Mouse (Mus musculus) small intestine, adult 2 months (tissue): ENCODE data around the gene Ints11. TPM values are rescaled to one million over a fixed set of nuclear protein-coding genes. Genes with fewer than 3 reads are reported as not detected.

Source experiments
- H3K27ac ChIP-seq: fragments of 200-500 bp; 2 replicates; pipeline ENCODE4 v1.5.1; 2012; ENCODE audit warnings: low read depth, low read length, control low read depth, inconsistent platforms; ENCODE audit not compliant: insufficient read depth
- H3K27me3 ChIP-seq: fragments of 200-500 bp; 2 replicates; pipeline ENCODE4 v1.6.1; 2012; ENCODE audit warnings: mild to moderate bottlenecking, moderate library complexity, low read length, inconsistent platforms; ENCODE audit not compliant: control insufficient read depth, insufficient read depth
- H3K36me3 ChIP-seq: fragments of 200-500 bp; 2 replicates; pipeline ENCODE4 v1.6.1; 2012; ENCODE audit warnings: mild to moderate bottlenecking, low read length, control low read depth, inconsistent platforms; ENCODE audit not compliant: control insufficient read depth, insufficient read depth
- H3K4me1 ChIP-seq: fragments of 200-500 bp; 2 replicates; pipeline ENCODE4 v1.6.1; 2012; ENCODE audit warnings: low read length, inconsistent platforms, mixed read lengths; ENCODE audit not compliant: control insufficient read depth, insufficient read depth, insufficient read length
- H3K4me3 ChIP-seq: fragments of 200-500 bp; 2 replicates; pipeline ENCODE4 v1.5.1; 2012; ENCODE audit warnings: low read depth, mild to moderate bottlenecking, control low read depth, inconsistent platforms, low read length, moderate library complexity
- CTCF ChIP-seq: fragments of 200-500 bp; IDR thresholded peaks from 2 replicates; pipeline ENCODE4 v1.5.1; 2012; ENCODE audit warnings: low read depth, mild to moderate bottlenecking, control low read depth, inconsistent platforms, low read length, moderate library complexity, mixed read lengths; ENCODE audit not compliant: insufficient replicate concordance, insufficient read length; ENCODE audit errors: extremely low read depth
- POLR2A ChIP-seq: fragments of 200-500 bp; IDR thresholded peaks from 2 replicates; pipeline ENCODE4 v1.6.1; 2012; ENCODE audit warnings: low read depth, mild to moderate bottlenecking, control low read depth, inconsistent platforms, low read length, moderate library complexity
- WGBS: fragments of 180-500 bp; shearing (Covaris S2); methylation state at CpG from one replicate; pipeline ENCODE4 v1.1.7; 2018; 5-methylcytosine and 5-hydroxymethylcytosine counted together
- polyA plus RNA-seq: library from polyadenylated mRNA; depleted of rRNA; stranded (reverse); fragments of >200 nt; gene quantifications from 2 replicates; pipeline ENCODE4 v1.2.3, GENCODE M21; 2012; rRNA removed

The Ints11 gene
- polyA plus RNA-seq: 15.0 and 26.0 TPM in 2 replicates

DNA sequence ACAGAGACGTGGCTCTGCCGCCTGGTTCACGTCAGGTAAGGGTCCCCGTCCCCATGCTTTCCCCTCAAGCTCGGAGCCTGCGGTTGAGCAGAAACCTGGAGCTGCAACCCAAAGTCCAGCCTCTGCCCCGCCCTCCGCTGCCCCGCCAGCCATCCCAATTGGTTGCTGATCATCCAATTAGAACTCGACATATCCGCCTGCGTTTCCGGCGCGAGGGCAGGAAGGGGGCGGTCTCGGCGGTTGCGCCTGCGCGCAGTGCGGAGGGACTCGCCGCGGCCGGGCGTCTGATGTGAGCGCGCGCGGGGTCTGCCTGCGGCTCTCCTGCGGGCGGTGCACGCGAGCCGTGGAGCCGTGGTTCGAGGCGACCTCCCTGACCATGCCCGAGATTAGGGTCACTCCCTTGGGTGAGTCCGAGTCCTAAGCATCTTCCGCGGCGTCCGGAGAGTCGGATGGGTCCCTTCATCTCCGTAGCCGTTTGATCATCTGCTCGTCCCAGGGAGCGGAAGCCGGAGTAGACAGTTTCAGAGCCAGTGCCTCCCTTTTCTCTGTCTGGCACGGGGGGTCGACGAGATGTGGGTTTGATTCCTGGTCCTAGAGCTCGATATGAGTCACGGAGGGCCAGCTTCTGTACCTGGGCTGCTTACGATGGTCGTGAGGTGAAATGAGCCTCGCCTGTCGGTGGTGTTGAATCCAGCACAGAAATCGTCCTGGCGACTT lies at the start of gene Ints11, which contains the start of gene Cptp:
Gene Ints11 (plus strand): TSS at position 230 of the 717 bp plus-strand sequence.
Gene Cptp (minus strand): TSS at position 124 of the 717 bp plus-strand sequence.
- Histone ChIP-seq H3K4me1 (no peaks in the 10 kb centered on the region; the same call in 1 of the 2 replicates), H3K4me3 (peak within 1 kb of the TSS; percentile 92), H3K36me3 (peaks cover 29% of the 10 kb centered on the region), H3K27me3 (no peaks in the 10 kb centered on the region), H3K27ac (peak within 1 kb of the TSS; percentile 53)
- under 1% methylated on average over 63 of the region's 63 CpGs for WGBS
- TF ChIP-seq POLR2A (no peak; the same call in none of the 2 replicates), CTCF (no peak)

DNA sequence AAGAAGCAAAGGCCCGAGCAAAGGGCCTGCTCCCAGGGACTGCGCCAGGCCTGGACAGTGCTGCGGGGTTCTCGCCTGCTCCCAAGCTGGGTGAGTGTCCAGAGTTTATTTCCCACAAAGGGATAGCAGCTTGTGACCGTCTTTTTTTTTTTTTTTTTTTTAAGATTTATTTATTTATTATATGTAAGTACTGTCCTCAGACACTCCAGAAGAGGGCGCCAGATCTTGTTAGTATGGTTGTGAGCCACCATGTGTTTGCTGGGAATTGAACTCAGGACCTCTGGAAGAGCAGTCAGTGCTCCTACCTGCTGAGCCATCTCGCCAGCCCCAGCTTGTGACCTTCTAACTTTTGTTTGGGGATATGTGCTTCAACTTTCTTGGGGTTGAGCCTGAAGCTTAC lies 48.3 kb upstream of the Ints11 start:
- Histone ChIP-seq H3K4me3 (no peak overlapping the region), H3K36me3 (peaks cover 80% of the 10 kb centered on the region), H3K4me1 (no peaks in the 10 kb centered on the region), H3K27me3 (no peaks in the 10 kb centered on the region), H3K27ac (no peak overlapping the region)
- TF ChIP-seq CTCF: peak; percentile 39; the same call in 1 of the 2 replicates
- TF ChIP-seq POLR2A: no peak
- WGBS: 71% methylated on average over 7 of the region's 7 CpGs

DNA sequence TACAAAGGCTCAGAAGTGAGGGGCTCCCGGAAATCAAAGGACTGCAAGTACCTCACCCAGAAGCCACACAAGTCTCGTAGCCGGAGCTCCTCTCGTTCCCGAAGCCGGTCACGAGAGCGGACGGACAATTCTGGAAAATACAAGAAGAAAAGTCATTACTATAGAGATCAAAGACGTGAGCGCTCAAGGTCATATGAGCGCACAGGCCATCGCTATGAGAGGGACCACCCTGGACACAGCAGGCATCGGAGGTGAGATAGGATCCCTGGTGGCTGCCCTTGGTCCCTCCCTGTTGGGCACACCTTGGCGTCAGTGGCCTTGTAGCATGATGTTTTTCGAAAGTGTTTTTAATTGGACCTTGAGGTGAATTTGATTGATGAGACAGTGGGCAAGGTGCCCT lies 45.9 kb upstream of the Ints11 start:
- TF ChIP-seq CTCF: no peak
- TF ChIP-seq POLR2A: no peak
- Histone ChIP-seq H3K4me1 (no peaks in the 10 kb centered on the region), H3K4me3 (no peak overlapping the region), H3K27me3 (no peaks in the 10 kb centered on the region), H3K36me3 (peaks cover 66% of the 10 kb centered on the region), H3K27ac (no peak overlapping the region)
- WGBS: 93% methylated on average over 16 of the region's 16 CpGs

DNA sequence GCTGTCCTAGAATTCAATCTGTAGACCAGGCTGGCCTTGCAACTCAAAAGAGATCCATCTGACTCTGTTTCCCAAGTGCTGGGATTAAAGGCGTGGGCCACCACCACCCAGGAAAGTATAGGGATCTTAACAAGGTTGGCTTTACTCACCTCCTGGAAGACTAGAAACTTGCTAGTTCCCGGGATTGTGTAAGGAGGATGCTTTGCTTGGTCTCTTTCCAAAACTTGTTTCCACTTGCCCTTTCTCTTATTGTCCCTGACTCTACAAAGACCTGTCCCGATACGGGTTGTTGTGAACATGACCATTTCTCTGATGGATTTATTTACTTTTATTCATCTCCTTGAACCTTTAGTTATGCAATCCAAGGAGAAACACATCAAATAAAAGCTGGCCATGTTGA lies 39.5 kb upstream of the Ints11 start:
- Histone ChIP-seq H3K4me1 (peaks cover 13% of the 10 kb centered on the region), H3K36me3 (peaks cover 13% of the 10 kb centered on the region), H3K27ac (no peak overlapping the region), H3K4me3 (no peak overlapping the region), H3K27me3 (no peaks in the 10 kb centered on the region)
- TF ChIP-seq POLR2A (no peak), CTCF (no peak)
- WGBS: 94% methylated on average over 4 of the region's 4 CpGs

DNA sequence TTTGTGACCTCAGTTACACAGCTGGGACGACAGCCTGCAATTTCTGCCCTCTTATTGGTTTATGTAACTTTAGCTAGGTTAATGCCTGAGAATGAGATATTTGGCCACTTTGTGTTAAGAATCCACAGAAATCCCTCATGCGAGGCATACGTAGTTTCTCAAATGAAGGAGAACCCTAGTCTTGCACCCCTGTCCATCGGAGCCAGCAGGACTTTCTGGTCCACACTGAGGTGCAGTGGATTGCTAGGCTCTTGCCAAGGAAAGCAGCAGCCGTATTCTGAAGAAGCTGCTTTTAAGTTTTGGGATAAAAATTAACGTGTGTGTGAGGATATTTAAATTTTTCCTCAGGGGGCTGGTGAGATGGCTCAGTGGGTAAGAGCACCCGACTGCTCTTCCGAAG lies 38.8 kb upstream of the Ints11 start:
- TF ChIP-seq POLR2A (no peak), CTCF (no peak)
- Histone ChIP-seq H3K27ac (no peak overlapping the region; the same call in 1 of the 2 replicates), H3K27me3 (no peaks in the 10 kb centered on the region), H3K4me3 (0 out of 2 replicates have a peak overlapping the region, but pooled peaks have one; percentile 3), H3K36me3 (peaks cover 9% of the 10 kb centered on the region; the same call in 1 of the 2 replicates), H3K4me1 (peaks cover 13% of the 10 kb centered on the region)
- 41% methylated on average over 8 of the region's 8 CpGs for WGBS

DNA sequence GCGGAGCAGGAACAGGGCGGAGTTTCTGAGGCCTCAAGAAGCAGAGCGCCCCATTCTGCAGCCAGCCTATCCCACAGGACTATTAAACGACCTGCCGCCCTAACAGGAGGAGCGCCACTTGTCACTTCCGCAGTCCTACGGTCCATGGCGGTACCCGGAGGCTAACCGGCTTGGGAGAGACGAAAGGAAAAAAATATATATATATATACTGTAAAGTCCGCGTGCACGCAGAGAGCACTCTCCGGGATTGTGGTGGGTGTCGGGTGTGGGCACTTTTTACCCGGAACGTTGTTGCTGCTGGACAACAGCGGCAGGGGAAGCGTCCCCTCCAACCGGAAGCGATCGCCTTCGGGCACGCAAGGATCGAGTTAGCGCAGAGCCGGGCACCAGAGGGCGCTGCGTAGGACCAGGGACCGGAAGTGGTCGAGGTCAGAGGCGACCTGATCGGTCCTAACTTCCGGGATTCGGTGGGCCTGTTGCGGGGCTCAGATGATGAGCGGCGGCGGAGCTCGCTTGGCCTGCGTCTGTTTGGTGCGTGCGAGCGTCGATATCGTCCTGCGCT lies 38.1 kb upstream of the Ints11 start, which contains the start of gene Aurkaip1:
Gene Aurkaip1 (plus strand): TSS at position 68 of the 562 bp plus-strand sequence.
- no peaks in the 10 kb centered on the region for H3K27me3 ChIP-seq
- no peak; the same call in 1 of the 2 replicates for TF ChIP-seq POLR2A
- TF ChIP-seq CTCF: peak; percentile 76; the same call in 1 of the 2 replicates
- WGBS: under 1% methylated on average over 49 of the region's 49 CpGs

DNA sequence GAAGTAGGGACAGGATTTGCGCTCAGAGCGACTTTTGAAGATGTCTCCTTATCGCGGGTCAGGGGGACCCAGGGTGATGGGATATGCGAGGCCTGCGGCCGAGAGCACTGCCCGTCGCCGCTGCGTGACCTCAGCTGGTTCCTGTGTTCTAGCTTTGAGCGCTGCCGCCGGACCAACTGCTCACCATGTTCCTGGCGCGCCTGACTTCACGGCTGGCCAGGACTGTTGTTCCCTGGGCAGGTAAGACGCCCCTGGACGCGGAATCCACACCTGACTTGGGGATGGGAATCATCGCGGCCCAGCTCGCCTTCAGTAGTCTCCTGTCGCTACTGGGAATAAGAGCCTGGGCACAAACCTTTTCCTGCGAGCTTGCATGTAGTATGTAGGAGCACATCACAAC lies 37.5 kb upstream of the Ints11 start:
- Histone ChIP-seq H3K27me3 (no peaks in the 10 kb centered on the region), H3K4me3 (peak overlapping the region; percentile 80), H3K4me1 (peaks cover 13% of the 10 kb centered on the region), H3K27ac (peak overlapping the region; percentile 71), H3K36me3 (peaks cover 8% of the 10 kb centered on the region; the same call in 1 of the 2 replicates)
- TF ChIP-seq POLR2A (no peak), CTCF (no peak)
- WGBS: under 1% methylated on average over 25 of the region's 25 CpGs

More for the DNA sequence above, 38.1 kb upstream of the Ints11 start, which contains the start of gene Aurkaip1:
- H3K27ac ChIP-seq: peak within 1 kb of the TSS; percentile 71
- H3K4me1 ChIP-seq: peaks cover 13% of the 10 kb centered on the region
- H3K4me3 ChIP-seq: peak within 1 kb of the TSS; percentile 80
- H3K36me3 ChIP-seq: peaks cover 9% of the 10 kb centered on the region; the same call in 1 of the 2 replicates
